Mouse (Mus musculus): Measurements from ENCODE around the gene H2-Q10.
"Not testable (repeated sequence)": the region's sequence is repeated elsewhere in the genome, so short reads cannot be mapped to it uniquely, and the experiment has no call there.

The H2-Q10 gene

GRCm38 (mm10) chr17:35469842-35470751 is at the start of gene H2-Q10:
H2-Q10 (plus strand) TSS chr17:35470089.
- DNase-seq = no peak

GRCm38 (mm10) chr17:35420206-35420810 is 49.6 kb upstream of the H2-Q10 start:
- peak in 1 of 2 experiments; percentile 62 for DNase-seq

- DNase-seq = not testable (repeated sequence)
Observed at GRCm38 (mm10) chr17:35421331-35421730, 48.6 kb upstream of the H2-Q10 start.

- not testable (repeated sequence) for DNase-seq
Observed at GRCm38 (mm10) chr17:35422360-35422759, 47.5 kb upstream of the H2-Q10 start.

GRCm38 (mm10) chr17:35423131-35423810 is 46.6 kb upstream of the H2-Q10 start:
- not testable (repeated sequence) for DNase-seq

GRCm38 (mm10) chr17:35424106-35424505 is 45.8 kb upstream of the H2-Q10 start:
- DNase-seq = not testable (repeated sequence)

GRCm38 (mm10) chr17:35424624-35425416 is 45.1 kb upstream of the H2-Q10 start, which contains the start of gene H2-Q6:
H2-Q6 (plus strand) TSS chr17:35424850.
- DNase-seq = peak; percentile 29 to 58

GRCm38 (mm10) chr17:35425474-35425873 is 44.4 kb upstream of the H2-Q10 start:
- not testable (repeated sequence) for DNase-seq

- not testable (repeated sequence) for DNase-seq
Observed at GRCm38 (mm10) chr17:35428883-35429282, 41.0 kb upstream of the H2-Q10 start.

- DNase-seq = not testable (repeated sequence)
Observed at GRCm38 (mm10) chr17:35430671-35431070, 39.2 kb upstream of the H2-Q10 start.

- DNase-seq = not testable (repeated sequence)
Observed at GRCm38 (mm10) chr17:35432167-35432566, 37.7 kb upstream of the H2-Q10 start.

- DNase-seq = peak in 1 of 2 experiments; percentile 39
Observed at GRCm38 (mm10) chr17:35434836-35435235, 35.1 kb upstream of the H2-Q10 start.

- not testable (repeated sequence) for DNase-seq
Observed at GRCm38 (mm10) chr17:35435577-35435976, 34.3 kb upstream of the H2-Q10 start.

- not testable (repeated sequence) for DNase-seq
Observed at GRCm38 (mm10) chr17:35437386-35437936, 32.4 kb upstream of the H2-Q10 start.

GRCm38 (mm10) chr17:35438395-35438794 is 31.5 kb upstream of the H2-Q10 start:
- not testable (repeated sequence) for DNase-seq

GRCm38 (mm10) chr17:35438885-35439284 is 31.0 kb upstream of the H2-Q10 start, which contains the start of gene H2-Q7:
H2-Q7 (plus strand) TSS chr17:35439155.
- peak; percentile 46 to 66 for DNase-seq

GRCm38 (mm10) chr17:35439295-35439747 is 30.6 kb upstream of the H2-Q10 start:
- peak; percentile 13 to 17 for DNase-seq

GRCm38 (mm10) chr17:35439925-35440645 is 29.8 kb upstream of the H2-Q10 start:
- DNase-seq = not testable (repeated sequence)

- DNase-seq = not testable (repeated sequence)
Observed at GRCm38 (mm10) chr17:35442376-35442775, 27.5 kb upstream of the H2-Q10 start.

- not testable (repeated sequence) for DNase-seq
Observed at GRCm38 (mm10) chr17:35444510-35444909, 25.4 kb upstream of the H2-Q10 start.

- DNase-seq = not testable (repeated sequence)
Observed at GRCm38 (mm10) chr17:35458247-35458646, 11.6 kb upstream of the H2-Q10 start.

Measured in cerebellum, postnatal 25 days (tissue).